8 mouse cellular contexts compared by ENCODE assay signal in genomic region chrX:162761716-162762395, GRCm38 (mm10). TPM values are rescaled to one million over a fixed set of nuclear protein-coding genes. Genes with fewer than 3 reads are reported as not detected.
A peak's percentile ranks its signal among the peaks of the same experiment; 100 is the strongest.
DNase-seq lines count a peak whose midpoint lies in the region; ATAC-seq and TF ChIP-seq lines count a peak whose summit lies in the region.

No protein-coding gene starts in this region.

- WGBS in heart, embryonic 10.5 days, result 36% methylated on average over 9 of the region's 9 CpGs
- WGBS in heart, postnatal 0 days, result 26% methylated on average over 9 of the region's 9 CpGs
- whole genome bisulfite sequencing in liver, embryonic 13.5 days (ENCODE audit: insufficient replicate concordance), result 33% methylated on average over 9 of the region's 9 CpGs

- in situ Hi-C loops in ES-E14 (cut with MboI; ENCODE audit: low sequenced_read_pairs in 2 of 2, unreplicated experiment in 2 of 2), result no loop called here

- TF ChIP-seq CTCF in heart, postnatal 0 days (IDR thresholded peaks at IDR 0.05; ENCODE audit: low read depth), result no peak

- H3K27me3 ChIP-seq in heart, embryonic 10.5 days (ENCODE audit: insufficient read depth, poor library complexity, severe bottlenecking), result 0 out of 2 replicates have a peak, but pooled peaks cover 16% of the 10 kb centered on the region
- H3K27me3 ChIP-seq in heart, postnatal 0 days (ENCODE audit: control insufficient read depth, insufficient read depth, low read length), result no peaks in the 10 kb centered on the region
- no peaks in the 10 kb centered on the region for H3K27me3 ChIP-seq in liver, embryonic 13.5 days

- DNase-seq in heart, embryonic 10.5 days (ENCODE audit: low spot score), result no peak
- DNase-seq in heart, adult 18-20 months, result no peak
- DNase-seq in ES-E14 (ENCODE audit: low read depth, low spot score), result no peak
- peak; percentile 22 for DNase-seq in heart, postnatal 0 days (ENCODE audit: low spot score)
- no peak for DNase-seq in liver, embryonic 13.5 days
- no peak for DNase-seq in right cerebral cortex, postnatal 10 days (ENCODE audit: low spot score in 2 of 2)
- DNase-seq in gastrocnemius, postnatal 4 days (ENCODE audit: low spot score in 2 of 2), result no peak
- DNase-seq in gastrocnemius, postnatal 25 days, result no peak

- 0 out of 2 replicates have a peak overlapping the region, but pooled peaks have one; percentile 94 for H3K27ac ChIP-seq in heart, embryonic 10.5 days
- no peak overlapping the region; the same call in 1 of the 2 replicates for H3K27ac ChIP-seq in ES-E14 (ENCODE audit: insufficient read depth, low read depth, low read length, poor library complexity, severe bottlenecking)
- peak overlapping the region; percentile 94 for H3K27ac ChIP-seq in heart, postnatal 0 days (ENCODE audit: low read depth)
- H3K27ac ChIP-seq in liver, embryonic 13.5 days, result no peak overlapping the region; the same call in 1 of the 2 replicates

- H3K4me3 ChIP-seq in heart, embryonic 10.5 days, result peak overlapping the region; percentile 72
- peak overlapping the region; percentile 84 to 86 for H3K4me3 ChIP-seq in ES-E14 (ENCODE audit: insufficient read depth in 1 of 2, low read depth in 1 of 2, low read length in 2 of 2, poor library complexity in 1 of 2, severe bottlenecking in 1 of 2)
- peak overlapping the region; percentile 57 for H3K4me3 ChIP-seq in heart, postnatal 0 days (ENCODE audit: low read depth, low read length)
- peak overlapping the region; percentile 77 for H3K4me3 ChIP-seq in liver, embryonic 13.5 days (replicated peaks)

- peak overlapping the region; percentile 69 for H3K4me2 ChIP-seq in heart, postnatal 0 days (ENCODE audit: low read depth, low read length)
- peak overlapping the region; percentile 75 for H3K4me2 ChIP-seq in liver, embryonic 13.5 days

- H3K9ac ChIP-seq in ES-E14 (ENCODE audit: insufficient read depth, low read depth, low read length, poor library complexity, severe bottlenecking), result peak overlapping the region; percentile 94; the same call in 1 of the 2 replicates
- peak overlapping the region; percentile 65 for H3K9ac ChIP-seq in heart, postnatal 0 days (replicated peaks; ENCODE audit: low read depth, low read length)
- H3K9ac ChIP-seq in liver, embryonic 13.5 days, result peak overlapping the region; percentile 85

- no peak for ATAC-seq in heart, postnatal 0 days (ENCODE audit: insufficient read depth, low read depth)
- ATAC-seq in liver, embryonic 13.5 days (ENCODE audit: low read depth), result no peak

- no peak for TF ChIP-seq EP300 in heart, postnatal 0 days (IDR thresholded peaks at IDR 0.05; ENCODE audit: low read depth)

- H3K9me3 ChIP-seq in heart, embryonic 10.5 days, result no peaks in the 10 kb centered on the region
- H3K9me3 ChIP-seq in ES-E14 (ENCODE audit: control insufficient read depth, insufficient read depth, low read depth, low read length), result no peaks in the 10 kb centered on the region
- H3K9me3 ChIP-seq in heart, postnatal 0 days (replicated peaks; ENCODE audit: control insufficient read depth, low read length), result no peaks in the 10 kb centered on the region
- no peaks in the 10 kb centered on the region for H3K9me3 ChIP-seq in liver, embryonic 13.5 days (replicated peaks)

- peaks cover 29% of the 10 kb centered on the region for H3K36me3 ChIP-seq in heart, embryonic 10.5 days
- peaks cover 8% of the 10 kb centered on the region; the same call in 1 of the 2 replicates for H3K36me3 ChIP-seq in ES-E14 (ENCODE audit: control insufficient read depth, insufficient read depth, low read length, poor library complexity, severe bottlenecking)
- H3K36me3 ChIP-seq in heart, postnatal 0 days (replicated peaks; ENCODE audit: control insufficient read depth, insufficient read depth, low read length), result no peaks in the 10 kb centered on the region; the same call in 1 of the 2 replicates
- peaks cover 21% of the 10 kb centered on the region; the same call in 1 of the 2 replicates for H3K36me3 ChIP-seq in liver, embryonic 13.5 days

- H3K4me1 ChIP-seq in heart, embryonic 10.5 days, result no peaks in the 10 kb centered on the region
- peaks cover under 1 to 2% of the 10 kb centered on the region in 2 experiments; a peak in 2 of 4 replicates for H3K4me1 ChIP-seq in ES-E14 (ENCODE audit: control insufficient read depth in 2 of 2, insufficient read depth in 2 of 2, low read length in 2 of 2, poor library complexity in 1 of 2)
- H3K4me1 ChIP-seq in heart, postnatal 0 days (ENCODE audit: control insufficient read depth, insufficient read depth), result peaks cover 7% of the 10 kb centered on the region; the same call in 1 of the 2 replicates
- H3K4me1 ChIP-seq in liver, embryonic 13.5 days (replicated peaks), result peaks cover 16% of the 10 kb centered on the region

TF ChIP-seq in ES-E14, 5 proteins besides CTCF, POLR2A, EP300 and RAD21:
- TF ChIP-seq MAFK (IDR thresholded peaks at IDR 0.05; ENCODE audit: insufficient read depth, low read depth, low read length) (no peak), CHD2 (IDR thresholded peaks at IDR 0.05; ENCODE audit: low read depth, low read length) (no peak), ZC3H11A (IDR thresholded peaks at IDR 0.05; ENCODE audit: borderline replicate concordance, low read depth, low read length) (no peak), ZNF384 (IDR thresholded peaks at IDR 0.05; ENCODE audit: low read depth, low read length) (no peak), HCFC1 (IDR thresholded peaks at IDR 0.05; ENCODE audit: borderline replicate concordance, insufficient read depth, low read length) (no peak)

RNA-seq across cellular contexts. Expression of gene Rbbp7, which starts 1.7 kb away (rescaled TPM):
- polyA plus RNA-seq in heart, embryonic 10.5 days (2016; fragmentation: Nextera tagmentation; extraction: Ambion mirVana), result 558 and 584 TPM in 2 replicates
- total RNA-seq in heart, adult 18-20 months (2021), result 100 to 1,000 TPM; 161 to 175 TPM
- total RNA-seq in ES-E14 (2012; rRNA removed), result 158 and 276 TPM in 2 replicates
- total RNA-seq in heart, postnatal 0 days (2014; rRNA removed; ENCODE audit: low replicate concordance), result 196 and 220 TPM in 2 replicates
- 316 and 331 TPM in 2 replicates for polyA plus RNA-seq in heart, postnatal 0 days (2015; fragmentation: Nextera tagmentation; extraction: Ambion mirVana)
- polyA plus RNA-seq in liver, embryonic 13.5 days (2015; fragmentation: Nextera tagmentation; extraction: Ambion mirVana), result 265 and 297 TPM in 2 replicates
- total RNA-seq in gastrocnemius, postnatal 4 days (2021), result 100 to 1,000 TPM; 205 to 207 TPM
- 10 to 100 TPM; 78.9 to 86.9 TPM for total RNA-seq in gastrocnemius, postnatal 25 days (2021)

Comparison
In these comparisons a context has a peak if more than half of its experiments do, and no peak if none do; other contexts are left out.
1. H3K27ac ChIP-seq: peak in heart, embryonic 10.5 days (single experiment) and heart, postnatal 0 days (single experiment); none in ES-E14 (single experiment) and liver, embryonic 13.5 days (single experiment).
2. Peak in every context shown above with its lines, with median percentiles within 50 percentile points of each other: H3K4me3 ChIP-seq and H3K9ac ChIP-seq.